Mouse (Mus musculus): ENCODE results near the gene Lamp1. TPM values are rescaled to one million over a fixed set of nuclear protein-coding genes. Genes with fewer than 3 reads are reported as not detected.
A peak's percentile ranks its signal among the peaks of the same experiment; 100 is the strongest.

Lamp1 gene
- polyA plus RNA-seq, 1 experiment from 2014 or later, result 179 TPM

DNA sequence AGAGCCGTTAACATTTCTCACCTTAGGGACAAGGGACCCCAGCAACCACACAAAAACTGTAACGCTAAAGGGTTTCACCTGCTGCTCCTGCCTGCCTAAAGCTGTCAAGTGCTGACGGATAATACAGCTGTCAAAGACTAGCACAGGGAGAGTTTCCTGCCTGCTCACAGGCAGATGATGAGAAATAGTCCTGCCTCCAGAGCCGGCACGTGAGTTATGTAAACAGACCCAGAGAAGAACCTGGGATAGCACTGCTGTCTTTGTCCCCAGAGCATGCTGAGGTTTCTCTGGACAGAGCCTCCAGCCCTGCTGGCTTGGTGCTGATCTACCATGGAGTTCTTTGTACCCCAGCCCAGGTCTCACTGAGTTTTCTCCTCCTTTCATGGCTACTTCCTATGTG lies 58.1 kb downstream of the Lamp1 start:
- Histone ChIP-seq H3K27me3 (no peaks in the 10 kb centered on the region), H3K9ac (no peak overlapping the region), H3K27ac (no peak overlapping the region), H3K4me2 (no peak overlapping the region), H3K9me3 (replicated peaks) (no peaks in the 10 kb centered on the region), H3K4me3 (replicated peaks) (no peak overlapping the region), H3K4me1 (replicated peaks) (peaks cover 15% of the 10 kb centered on the region), H3K36me3 (no peaks in the 10 kb centered on the region)
- 48% methylated on average over 5 of the region's 5 CpGs for WGBS (ENCODE audit: insufficient replicate concordance)
- ATAC-seq (ENCODE audit: low read depth) (no peak), DNase-seq (no peak)

- no peak overlapping the region for H3K4me2 ChIP-seq
- H3K9ac ChIP-seq, result no peak overlapping the region
- peaks cover 15% of the 10 kb centered on the region for H3K4me1 ChIP-seq (replicated peaks)
- no peaks in the 10 kb centered on the region for H3K9me3 ChIP-seq (replicated peaks)
- H3K27me3 ChIP-seq, result no peaks in the 10 kb centered on the region
- no peak overlapping the region for H3K27ac ChIP-seq
- H3K36me3 ChIP-seq, result no peaks in the 10 kb centered on the region
- DNase-seq, result no peak
- ATAC-seq (ENCODE audit: low read depth), result no peak
- no peak overlapping the region for H3K4me3 ChIP-seq (replicated peaks)
Observed at GRCm38 (mm10) chr8:13217986-13218385, 59.0 kb downstream of the Lamp1 start.

DNA sequence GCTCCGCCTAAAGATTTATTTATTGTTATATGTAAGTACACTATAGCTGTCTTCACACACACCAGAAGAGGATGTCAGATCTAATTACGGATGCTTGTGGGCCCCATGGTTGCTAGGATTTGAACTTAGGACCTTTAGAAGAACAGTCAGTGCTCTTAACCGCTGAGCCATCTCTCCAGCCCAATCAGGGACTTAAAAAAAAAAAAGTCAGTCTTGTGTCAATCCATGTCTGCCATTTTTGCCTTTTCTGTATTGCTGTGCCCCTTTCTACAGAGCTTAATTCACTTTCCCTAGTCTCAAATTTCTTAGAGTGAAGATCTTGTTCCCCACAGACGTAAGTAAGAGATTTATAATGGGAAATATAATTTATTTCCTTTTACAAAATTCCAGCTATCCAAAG lies 59.5 kb downstream of the Lamp1 start:
- no peak for DNase-seq
- WGBS (ENCODE audit: insufficient replicate concordance), result 65% methylated on average over 4 of the region's 4 CpGs
- Histone ChIP-seq H3K4me2 (no peak overlapping the region), H3K9ac (no peak overlapping the region), H3K4me3 (replicated peaks) (no peak overlapping the region), H3K9me3 (replicated peaks) (no peaks in the 10 kb centered on the region), H3K4me1 (replicated peaks) (peaks cover 10% of the 10 kb centered on the region), H3K27ac (no peak overlapping the region), H3K36me3 (no peaks in the 10 kb centered on the region), H3K27me3 (no peaks in the 10 kb centered on the region; the same call in 1 of the 2 replicates)
- ATAC-seq (ENCODE audit: low read depth), result no peak

DNA sequence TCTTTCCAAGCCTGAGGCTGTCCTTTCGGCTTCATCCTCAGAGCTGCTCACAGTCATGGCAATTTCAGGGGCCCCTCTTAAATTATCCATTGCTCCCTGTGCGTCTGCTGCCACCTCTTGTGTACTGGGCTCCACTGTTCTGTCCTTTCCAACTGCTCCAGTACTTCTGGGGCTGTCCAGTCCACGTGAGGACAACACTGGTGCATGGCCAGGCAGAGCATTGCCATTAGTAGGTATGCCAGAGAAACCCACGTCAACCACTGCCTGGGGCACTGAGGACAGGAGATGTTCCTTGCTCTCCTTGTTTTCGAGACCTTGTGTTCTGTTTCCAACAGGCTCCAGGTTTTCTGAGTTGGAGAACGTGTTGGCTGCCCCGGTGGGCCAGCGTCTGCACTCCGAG lies 65.5 kb downstream of the Lamp1 start:
- no peak for DNase-seq

More for the DNA sequence above, 65.5 kb downstream of the Lamp1 start:
- H3K27ac ChIP-seq, result no peak overlapping the region
- no peak overlapping the region for H3K4me2 ChIP-seq
- H3K4me3 ChIP-seq (replicated peaks), result no peak overlapping the region
- H3K27me3 ChIP-seq, result peaks cover 25% of the 10 kb centered on the region
- no peaks in the 10 kb centered on the region for H3K4me1 ChIP-seq (replicated peaks)
- H3K36me3 ChIP-seq, result no peaks in the 10 kb centered on the region
- no peaks in the 10 kb centered on the region for H3K9me3 ChIP-seq (replicated peaks)
- 63% methylated on average over 9 of the region's 9 CpGs for WGBS (ENCODE audit: insufficient replicate concordance)
- H3K9ac ChIP-seq, result no peak overlapping the region
- no peak for ATAC-seq (ENCODE audit: low read depth)

MicroRNAs encoded within 50 kb of the gene (microRNA counts, 519-probe panel; counts per million panel counts)
- 114 counts per million for microRNA mmu-miR-1968

Small RNA genes lying within 50 kb of the gene (microRNA-seq; reads per million reads assigned to microRNA genes)
- gene Mir1968 (45.2 reads per million, percentile 42 among the genes with 10 or more reads in this experiment), gene Mir7065 (not detected)

Other genes starting within 250 kb of the Lamp1 start
- gene F7, start 133.1 kb upstream of the Lamp1 start, polyA plus RNA-seq (2015; fragmentation: Nextera tagmentation; extraction: Ambion mirVana), result 6.1 and 6.5 TPM in 2 replicates
- gene F10, start 121.9 kb upstream of the Lamp1 start, polyA plus RNA-seq (2015; fragmentation: Nextera tagmentation; extraction: Ambion mirVana), result 67.7 and 77.1 TPM in 2 replicates
- gene Proz, start 98.2 kb upstream of the Lamp1 start, polyA plus RNA-seq (2015; fragmentation: Nextera tagmentation; extraction: Ambion mirVana), result 15.8 and 22.7 TPM in 2 replicates
- 19.8 and 22.1 TPM in 2 replicates for gene Pcid2, start 53.7 kb upstream of the Lamp1 start, polyA plus RNA-seq (2015; fragmentation: Nextera tagmentation; extraction: Ambion mirVana)
- 74.1 and 91.0 TPM in 2 replicates for gene Cul4a, start 53.5 kb upstream of the Lamp1 start, polyA plus RNA-seq (2015; fragmentation: Nextera tagmentation; extraction: Ambion mirVana)
- gene Grtp1, start 41.5 kb downstream of the Lamp1 start, polyA plus RNA-seq (2015; fragmentation: Nextera tagmentation; extraction: Ambion mirVana), result 11.5 and 13.1 TPM in 2 replicates
- 0.07 and 0.57 TPM in 2 replicates for gene Adprhl1, start 95.0 kb downstream of the Lamp1 start, polyA plus RNA-seq (2015; fragmentation: Nextera tagmentation; extraction: Ambion mirVana)
- 11.1 and 12.6 TPM in 2 replicates for gene Dcun1d2, start 129.0 kb downstream of the Lamp1 start, polyA plus RNA-seq (2015; fragmentation: Nextera tagmentation; extraction: Ambion mirVana)
- 5.2 and 7.2 TPM in 2 replicates for gene Tmco3, start 129.0 kb downstream of the Lamp1 start, polyA plus RNA-seq (2015; fragmentation: Nextera tagmentation; extraction: Ambion mirVana)
- gene Tfdp1, start 179.6 kb downstream of the Lamp1 start, polyA plus RNA-seq (2015; fragmentation: Nextera tagmentation; extraction: Ambion mirVana), result 124 and 150 TPM in 2 replicates
- not detected in 2 replicates for gene Atp4b, start 237.7 kb downstream of the Lamp1 start, polyA plus RNA-seq (2015; fragmentation: Nextera tagmentation; extraction: Ambion mirVana)
- not detected in 2 replicates for gene Grk1, start 245.9 kb downstream of the Lamp1 start, polyA plus RNA-seq (2015; fragmentation: Nextera tagmentation; extraction: Ambion mirVana)

Data from liver, embryonic 13.5 days (tissue).